Mouse (Mus musculus) heart, embryonic 16.5 days (tissue): Measurements from ENCODE around the gene Kdm5b. TPM values are rescaled to one million over a fixed set of nuclear protein-coding genes. Genes with fewer than 3 reads are reported as not detected.

Experiments
- ATAC-seq: fragments of 200-750 bp; cut with Nextera tagmentation; replicated peaks from 2 replicates; pipeline ENCODE4 v1.8.0; 2017; ENCODE audit warnings: moderate number of reproducible peaks; ENCODE audit not compliant: insufficient read depth, low FRiP score; ENCODE audit errors: extremely low read depth
- H3K27ac ChIP-seq: fragments of 300-500 bp; sonication (generic); 2 replicates; pipeline ENCODE4 v1.5.1; 2014; ENCODE audit warnings: mild to moderate bottlenecking, low read length, control low read depth, moderate library complexity
- H3K27me3 ChIP-seq: fragments of 300-500 bp; sonication (generic); 2 replicates; pipeline ENCODE4 v1.6.1; 2014; ENCODE audit warnings: low read length, mixed read lengths; ENCODE audit not compliant: control insufficient read depth, insufficient read depth
- H3K36me3 ChIP-seq: fragments of 300-500 bp; sonication (generic); 2 replicates; pipeline ENCODE4 v1.6.1; 2014; ENCODE audit not compliant: control insufficient read depth, insufficient read depth
- H3K4me1 ChIP-seq: fragments of 300-500 bp; sonication (generic); 2 replicates; pipeline ENCODE4 v1.6.1; 2014; ENCODE audit warnings: low read length, mixed read lengths; ENCODE audit not compliant: control insufficient read depth, insufficient read depth
- H3K4me2 ChIP-seq: fragments of 300-500 bp; sonication (generic); 2 replicates; pipeline ENCODE4 v1.6.1; 2014; ENCODE audit warnings: low read depth, mild to moderate bottlenecking, control low read depth, low read length
- H3K4me3 ChIP-seq: fragments of 300-500 bp; sonication (generic); 2 replicates; pipeline ENCODE4 v1.5.1; 2014; ENCODE audit warnings: mild to moderate bottlenecking, control low read depth, low read length
- H3K9ac ChIP-seq: fragments of 300-500 bp; sonication (generic); 2 replicates; pipeline ENCODE4 v1.6.1; 2014; ENCODE audit warnings: low read length, control low read depth
- H3K9me3 ChIP-seq: fragments of 300-500 bp; sonication (generic); replicated peaks from 2 replicates; pipeline ENCODE4 v1.6.1; 2016; ENCODE audit warnings: low read length; ENCODE audit not compliant: control insufficient read depth
- WGBS: fragments of 180-500 bp; shearing (Covaris S2); extraction: QIAGEN DNeasy Blood & Tissue Kit; methylation state at CpG from one replicate; pipeline ENCODE4 v1.1.7; 2014; 5-methylcytosine and 5-hydroxymethylcytosine counted together
- polyA plus RNA-seq: library from polyadenylated mRNA; unstranded; fragments of >200 nt; fragmentation: Nextera tagmentation; extraction: Ambion mirVana; gene quantifications from 2 replicates; pipeline ENCODE4 v1.2.1, GENCODE M21; 2015

The Kdm5b gene
- polyA plus RNA-seq, 1 experiment from 2014 or later: 24.4 TPM

- Histone ChIP-seq H3K27ac (peak overlapping the region; percentile 91), H3K4me3 (peak overlapping the region; percentile 83), H3K9ac (peak overlapping the region; percentile 85), H3K4me2 (peak overlapping the region; percentile 76), H3K4me1 (peaks cover 10% of the 10 kb centered on the region), H3K36me3 (no peaks in the 10 kb centered on the region), H3K9me3 (no peaks in the 10 kb centered on the region), H3K27me3 (no peaks in the 10 kb centered on the region)
- 1% methylated on average over 46 of the region's 46 CpGs for WGBS
- peak; percentile 19 for ATAC-seq
Measured at GRCm38 (mm10) chr1:134555871-134556670, 3.9 kb upstream of the Kdm5b start.

DNA sequence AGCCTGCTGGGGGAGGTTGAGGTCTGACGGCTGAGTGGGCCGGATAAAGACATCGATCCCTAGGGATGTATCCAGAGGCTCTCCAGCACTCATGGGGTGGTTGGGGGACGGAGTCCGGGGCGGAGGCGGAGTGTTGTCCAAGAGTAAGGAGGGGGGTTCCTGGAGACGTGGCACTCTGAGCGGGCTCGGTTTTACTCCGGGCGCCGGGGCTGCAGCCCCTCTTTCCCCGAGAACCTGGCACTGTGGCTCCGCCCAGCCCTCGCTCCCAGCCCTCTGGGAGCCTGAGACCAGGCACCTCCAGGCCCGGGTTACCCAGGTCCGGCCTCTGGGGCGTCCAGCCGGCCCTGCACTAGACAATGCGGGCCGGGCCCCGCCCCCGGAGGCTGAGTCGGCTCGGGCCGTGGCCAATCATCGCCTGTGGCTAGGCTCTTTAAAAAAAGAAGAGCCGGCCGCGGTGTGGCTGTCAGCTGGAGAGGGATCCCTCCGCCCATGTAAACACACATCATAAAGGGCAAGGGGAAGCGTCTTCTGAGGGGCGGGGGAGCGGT, 3.2 kb upstream of the Kdm5b start:
- Histone ChIP-seq H3K36me3 (no peaks in the 10 kb centered on the region), H3K4me3 (peak overlapping the region; percentile 83), H3K27ac (peak overlapping the region; percentile 91), H3K4me2 (peak overlapping the region; percentile 76), H3K9me3 (no peaks in the 10 kb centered on the region), H3K9ac (peak overlapping the region; percentile 85), H3K27me3 (no peaks in the 10 kb centered on the region), H3K4me1 (peaks cover 11% of the 10 kb centered on the region)
- peak; percentile 95 for ATAC-seq
- 0% methylated on average over 35 of the region's 35 CpGs for WGBS

DNA sequence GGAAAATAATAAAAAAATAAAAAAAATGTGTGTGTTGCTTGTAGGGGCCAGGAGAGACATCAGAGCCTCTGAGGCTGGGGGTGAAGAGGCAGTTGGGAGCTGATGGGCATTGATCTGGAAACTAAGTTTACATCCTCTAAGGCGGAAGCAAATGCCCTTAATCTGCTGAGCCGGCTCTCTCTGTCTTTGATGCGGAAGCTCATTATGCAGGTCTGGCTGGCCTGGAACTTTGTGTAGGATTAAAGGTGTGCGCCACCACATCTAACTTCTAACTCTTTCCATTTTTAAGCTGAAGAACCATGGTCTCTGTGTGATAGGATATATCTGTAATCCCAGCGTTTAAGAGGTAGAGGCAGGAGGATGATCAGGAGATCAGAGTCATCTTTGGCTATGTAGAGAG, 1.5 kb upstream of the Kdm5b start:
- H3K4me1 ChIP-seq: peaks cover 18% of the 10 kb centered on the region
- no peak overlapping the region for H3K4me3 ChIP-seq
- no peak overlapping the region for H3K9ac ChIP-seq
- no peak for ATAC-seq
- WGBS: 60% methylated on average over 5 of the region's 5 CpGs
- no peak overlapping the region for H3K27ac ChIP-seq
- H3K9me3 ChIP-seq: no peaks in the 10 kb centered on the region
- no peaks in the 10 kb centered on the region for H3K36me3 ChIP-seq
- no peaks in the 10 kb centered on the region for H3K27me3 ChIP-seq
- no peak overlapping the region for H3K4me2 ChIP-seq

- ATAC-seq: no peak
- Histone ChIP-seq H3K4me3 (no peak overlapping the region), H3K4me2 (no peak overlapping the region; the same call in 1 of the 2 replicates), H3K27me3 (no peaks in the 10 kb centered on the region), H3K9ac (no peak overlapping the region), H3K27ac (no peak overlapping the region), H3K36me3 (no peaks in the 10 kb centered on the region), H3K4me1 (peaks cover 18% of the 10 kb centered on the region), H3K9me3 (no peaks in the 10 kb centered on the region)
- WGBS: 85% methylated on average over 3 of the region's 3 CpGs
Measured at GRCm38 (mm10) chr1:134559226-134559625, 745 bp upstream of the Kdm5b start.

- Histone ChIP-seq H3K27ac (peak overlapping the region; percentile 89), H3K9ac (peak overlapping the region; percentile 82), H3K4me2 (peak overlapping the region; percentile 87), H3K4me1 (peaks cover 16% of the 10 kb centered on the region), H3K36me3 (no peaks in the 10 kb centered on the region), H3K4me3 (peak overlapping the region; percentile 68), H3K9me3 (no peaks in the 10 kb centered on the region), H3K27me3 (no peaks in the 10 kb centered on the region)
- ATAC-seq: no peak
- WGBS: under 1% methylated on average over 48 of the region's 50 CpGs
Measured at GRCm38 (mm10) chr1:134560396-134560795, 425 bp downstream of the Kdm5b start.

DNA sequence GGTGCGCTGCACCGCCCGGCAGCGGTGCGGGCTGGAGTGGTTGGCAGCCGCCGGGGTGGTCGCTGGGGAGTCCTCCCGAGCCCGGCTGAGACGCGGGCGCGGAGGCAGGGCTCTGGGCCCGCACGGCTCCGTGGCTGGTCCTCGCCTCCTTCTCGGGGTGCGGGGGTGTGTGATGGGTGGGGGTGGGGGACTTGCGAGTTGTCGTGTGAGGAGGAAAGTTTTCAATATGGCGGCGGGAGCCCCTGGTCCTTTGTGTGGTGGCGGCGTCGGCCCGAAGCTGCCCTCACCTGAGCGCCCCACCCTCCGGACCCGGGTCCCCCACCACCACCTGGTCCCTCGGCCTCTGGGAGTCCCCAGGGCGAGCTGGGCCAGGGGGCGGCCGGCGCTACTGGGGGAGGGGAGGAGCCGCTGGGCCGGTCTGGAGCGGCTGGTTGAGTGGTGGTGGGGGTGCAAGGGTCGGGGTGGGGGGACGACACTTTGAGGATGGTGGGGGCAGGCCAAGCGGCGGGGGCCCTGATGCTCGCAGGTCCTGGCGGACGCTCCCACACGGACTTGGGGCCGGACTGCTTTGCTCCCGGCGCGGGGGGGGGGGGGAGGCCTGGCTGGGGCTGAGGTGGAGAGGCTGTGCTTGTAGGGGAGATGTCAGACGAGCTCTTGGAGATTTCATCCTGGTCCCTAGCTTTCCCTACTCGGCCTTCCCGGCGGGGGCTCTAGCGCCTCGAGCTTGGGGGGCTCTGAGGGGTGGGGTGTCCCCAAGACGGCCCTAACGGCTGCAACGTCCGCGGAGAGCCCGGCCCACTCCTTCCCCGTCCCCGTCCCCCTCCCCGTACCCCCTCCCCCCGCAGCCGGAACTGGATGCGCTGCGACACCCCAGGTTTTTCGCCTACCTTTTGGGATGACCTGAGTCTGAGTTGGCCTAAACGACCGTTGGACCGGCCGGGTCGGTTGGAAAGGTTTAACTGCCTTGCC, 1.1 kb downstream of the Kdm5b start:
- WGBS: under 1% methylated on average over 65 of the region's 76 CpGs
- no peaks in the 10 kb centered on the region for H3K9me3 ChIP-seq

GRCm38 (mm10) chr1:134561770-134562143, 1.8 kb downstream of the Kdm5b start:
- Histone ChIP-seq H3K36me3 (no peaks in the 10 kb centered on the region), H3K4me2 (peak overlapping the region; percentile 87), H3K4me3 (peak overlapping the region; percentile 68), H3K27me3 (no peaks in the 10 kb centered on the region), H3K27ac (no peak overlapping the region; the same call in 1 of the 2 replicates), H3K4me1 (peaks cover 15% of the 10 kb centered on the region), H3K9ac (peak overlapping the region; percentile 82), H3K9me3 (no peaks in the 10 kb centered on the region)
- WGBS: 18% methylated on average over 7 of the region's 7 CpGs
- ATAC-seq: no peak

More for the DNA sequence above, 1.1 kb downstream of the Kdm5b start:
- H3K36me3 ChIP-seq: no peaks in the 10 kb centered on the region
- H3K9ac ChIP-seq: peak overlapping the region; percentile 82
- peak overlapping the region; percentile 87 for H3K4me2 ChIP-seq
- peak overlapping the region; percentile 68 for H3K4me3 ChIP-seq
- H3K4me1 ChIP-seq: peaks cover 15% of the 10 kb centered on the region
- H3K27me3 ChIP-seq: no peaks in the 10 kb centered on the region
- ATAC-seq: no peak
- H3K27ac ChIP-seq: peak overlapping the region; percentile 89

- peaks cover 12% of the 10 kb centered on the region; the same call in 1 of the 2 replicates for H3K4me1 ChIP-seq
- H3K36me3 ChIP-seq: no peaks in the 10 kb centered on the region
- ATAC-seq: no peak
- H3K4me3 ChIP-seq: peak overlapping the region; percentile 68; the same call in 1 of the 2 replicates
- H3K4me2 ChIP-seq: peak overlapping the region; percentile 87
- no peak overlapping the region for H3K9ac ChIP-seq
- H3K27ac ChIP-seq: no peak overlapping the region
- H3K27me3 ChIP-seq: no peaks in the 10 kb centered on the region
- H3K9me3 ChIP-seq: no peaks in the 10 kb centered on the region
Measured at GRCm38 (mm10) chr1:134562457-134562856, 2.5 kb downstream of the Kdm5b start.
